Mouse (Mus musculus) activated CD4-positive, CD25-positive, alpha-beta regulatory T cell, adult 4 months (primary cell): ENCODE results near the gene Gm20379. TPM values are rescaled to one million over a fixed set of nuclear protein-coding genes. Genes with fewer than 3 reads are reported as not detected.
A peak's percentile ranks its signal among the peaks of the same experiment; 100 is the strongest.

Source experiments
- ATAC-seq: one replicate; pipeline ENCODE4 v1.8.0; 2017
- polyA plus RNA-seq, 2 experiments: library from polyadenylated mRNA; unstranded; fragments of 100-300 nt; shearing (Covaris generic); gene quantifications; one replicate each; pipeline ENCODE4 v1.2.1; 2017

Gene Gm20379
- 10 to 100 TPM in 1 of 2 experiments, 1 to 10 TPM in 1; 5.0 to 12.5 TPM for polyA plus RNA-seq

DNA sequence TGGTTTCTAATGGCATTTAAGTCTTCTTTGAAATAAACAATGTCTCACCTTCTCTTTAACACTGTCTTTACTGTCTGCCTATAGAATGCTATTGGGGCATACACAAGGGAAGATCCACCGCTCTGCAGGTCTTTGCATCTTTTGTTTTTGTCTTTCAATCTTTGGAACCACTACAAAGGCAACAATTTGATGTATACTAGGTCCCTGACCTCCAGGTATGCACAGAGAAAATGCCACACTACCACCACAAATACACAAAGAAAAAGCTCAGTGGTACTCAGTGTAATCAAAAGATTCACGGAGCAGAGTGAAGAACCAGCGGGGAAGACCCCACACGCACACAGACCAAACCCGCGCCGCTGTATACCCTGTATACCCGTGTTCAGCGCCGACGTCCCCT is at the start of gene Gm20379:
Gene Gm20379, plus strand, starts transcription at position 301 of the 400 bp plus-strand sequence.
- no peak for ATAC-seq

GRCm38 (mm10) chr13:92261329-92261728 is 44.5 kb upstream of the Gm20379 start:
- no peak for ATAC-seq

DNA sequence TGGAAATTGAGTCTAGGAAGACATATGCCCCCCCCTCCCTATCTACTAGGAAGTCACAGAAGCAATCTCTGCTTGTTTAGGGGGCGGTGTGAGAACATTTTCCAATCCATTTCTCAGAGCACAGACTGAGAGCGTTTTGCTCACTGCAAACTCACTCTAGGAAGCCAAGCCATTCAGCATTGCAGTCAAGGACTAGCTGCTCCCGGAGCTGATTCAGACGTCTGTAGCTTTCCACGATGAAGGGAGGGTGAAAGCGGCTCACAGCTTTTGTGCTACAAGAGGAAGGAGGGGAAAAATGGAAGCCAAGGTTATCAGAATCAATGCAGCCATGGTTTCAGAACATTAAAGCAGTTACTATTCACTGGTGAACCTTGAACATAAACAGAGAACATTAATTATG is 42.2 kb upstream of the Gm20379 start:
- ATAC-seq = no peak

- peak; percentile 71 for ATAC-seq
Measured at GRCm38 (mm10) chr13:92267076-92267475, 38.7 kb upstream of the Gm20379 start.

GRCm38 (mm10) chr13:92274274-92275198 is 31.2 kb upstream of the Gm20379 start:
- peak; percentile 86 for ATAC-seq

DNA sequence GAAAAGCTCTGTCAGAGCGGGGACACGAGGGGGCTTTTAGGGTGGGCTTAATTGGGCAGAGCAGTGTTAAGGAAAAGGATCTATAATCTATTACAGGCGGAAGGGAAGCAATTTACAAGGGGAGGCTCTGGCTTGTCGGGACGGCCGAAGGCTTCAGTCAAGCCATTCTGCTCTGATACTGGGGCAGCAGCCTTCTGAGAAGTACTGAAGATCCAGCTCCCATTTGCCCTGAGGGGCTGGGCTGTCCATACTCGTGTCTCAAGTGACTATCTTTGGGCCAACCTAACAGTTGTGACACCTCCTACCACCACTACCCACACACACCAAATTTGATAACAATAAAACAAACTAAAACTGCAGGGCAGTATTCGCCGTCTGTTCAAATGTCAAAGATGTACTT is 30.5 kb upstream of the Gm20379 start:
- no peak for ATAC-seq

GRCm38 (mm10) chr13:92277027-92277426 is 28.8 kb upstream of the Gm20379 start:
- ATAC-seq = no peak

DNA sequence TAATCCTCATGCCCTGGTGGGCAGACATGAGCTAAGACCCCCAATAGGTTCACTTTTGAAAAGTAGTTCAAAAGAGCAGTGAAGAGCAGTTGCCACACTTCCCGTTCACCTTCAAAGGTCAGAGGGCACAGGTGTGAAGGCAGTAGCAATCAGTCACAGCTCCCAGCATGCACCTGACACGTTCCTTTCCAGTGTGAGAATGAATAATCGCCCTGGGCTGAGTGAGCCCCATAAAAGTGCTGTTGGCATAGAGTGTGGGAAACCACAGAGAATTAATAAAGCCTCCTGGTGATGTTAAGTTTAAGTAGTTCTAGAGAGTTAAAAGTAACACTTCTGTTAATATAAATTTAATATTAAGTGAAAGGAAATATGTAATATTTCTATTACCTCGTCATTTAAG is 14.2 kb upstream of the Gm20379 start:
- no peak for ATAC-seq

DNA sequence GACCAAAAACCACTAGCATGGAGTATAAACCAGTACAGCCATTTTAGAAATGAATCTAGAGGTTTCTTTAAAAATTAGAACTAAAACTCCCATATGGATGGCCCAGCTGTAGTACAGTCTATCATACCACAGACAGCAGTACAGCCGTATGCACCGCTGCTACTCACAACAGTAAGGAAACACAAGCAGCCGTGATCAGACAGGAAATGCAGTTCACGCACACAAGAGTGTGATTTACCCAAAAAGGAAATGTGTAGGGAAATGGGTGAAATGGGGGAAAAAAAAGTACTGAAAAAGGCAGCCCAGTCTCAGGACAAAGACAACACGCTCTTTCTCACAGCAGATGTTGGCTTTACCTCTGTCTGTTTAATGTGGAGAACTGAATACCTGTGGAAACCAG is 11.9 kb upstream of the Gm20379 start:
- peak; percentile 57 for ATAC-seq

DNA sequence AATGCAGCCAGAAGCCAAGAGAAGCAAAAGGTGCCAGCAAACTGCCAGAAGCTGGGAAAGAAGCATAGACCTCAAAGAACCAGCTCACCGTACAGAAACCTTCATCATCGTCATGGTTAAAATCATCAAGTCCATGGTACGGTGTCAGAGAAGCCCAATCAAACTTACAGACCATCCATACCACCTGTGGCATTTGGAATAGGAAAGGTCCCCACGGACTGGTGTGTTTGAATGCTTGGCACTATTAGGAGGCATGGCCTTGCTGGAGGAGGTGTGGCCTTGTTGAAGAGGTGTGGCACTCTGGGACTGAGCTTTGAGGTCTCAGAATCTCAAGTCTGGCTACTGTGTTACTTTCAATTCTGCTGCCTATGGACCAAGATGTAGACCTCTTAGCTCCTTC is 9.3 kb upstream of the Gm20379 start:
- ATAC-seq = no peak

DNA sequence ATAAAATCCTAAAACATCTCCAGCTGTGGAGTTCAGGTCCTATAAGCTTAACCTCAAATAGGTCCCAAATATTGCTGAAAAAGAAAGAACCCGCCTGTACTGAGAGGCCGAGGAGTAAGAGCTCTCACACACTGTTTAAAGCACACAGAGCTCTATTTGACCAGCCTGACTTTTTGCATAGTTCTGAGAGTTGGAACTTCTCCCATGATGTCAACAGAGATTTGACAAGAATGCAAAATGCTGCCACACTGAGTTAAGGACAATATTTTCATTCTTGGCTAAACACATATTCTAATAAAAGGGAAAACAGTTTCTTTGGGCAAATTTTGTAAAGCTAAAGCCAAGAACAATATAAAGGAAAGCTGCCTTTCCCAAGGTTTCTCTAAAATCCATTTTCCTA is 8.8 kb upstream of the Gm20379 start:
- ATAC-seq = no peak

DNA sequence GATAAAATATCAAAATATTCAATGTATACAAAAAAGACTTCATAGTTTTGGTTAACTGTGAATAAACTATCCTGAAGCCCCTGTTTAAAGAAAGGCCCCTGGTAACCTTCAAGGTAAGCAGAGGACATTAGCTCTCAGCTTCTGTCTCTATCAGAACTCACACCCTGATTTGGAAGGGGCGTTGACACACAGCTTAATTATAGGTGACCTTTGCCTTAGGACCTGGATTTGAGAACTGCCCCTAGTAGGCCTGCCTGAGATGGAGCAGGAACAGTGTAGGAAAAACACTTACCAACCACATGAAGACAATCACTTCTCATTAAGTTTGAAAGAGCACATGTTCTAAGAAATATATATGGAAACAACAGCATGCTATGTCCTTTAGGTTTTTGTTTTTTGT is 6.3 kb upstream of the Gm20379 start:
- ATAC-seq = no peak

GRCm38 (mm10) chr13:92301754-92302153 is 4.0 kb upstream of the Gm20379 start:
- ATAC-seq = no peak

- ATAC-seq = no peak
Measured at GRCm38 (mm10) chr13:92302466-92302865, 3.3 kb upstream of the Gm20379 start.

- ATAC-seq = no peak
Measured at GRCm38 (mm10) chr13:92303062-92303948, 2.5 kb upstream of the Gm20379 start.

GRCm38 (mm10) chr13:92304291-92304690 is 1.5 kb upstream of the Gm20379 start:
- ATAC-seq = peak; percentile 93

- ATAC-seq = no peak
Measured at GRCm38 (mm10) chr13:92314613-92315012, 8.8 kb downstream of the Gm20379 start.

GRCm38 (mm10) chr13:92320770-92321169 is 15.0 kb downstream of the Gm20379 start:
- ATAC-seq = no peak

DNA sequence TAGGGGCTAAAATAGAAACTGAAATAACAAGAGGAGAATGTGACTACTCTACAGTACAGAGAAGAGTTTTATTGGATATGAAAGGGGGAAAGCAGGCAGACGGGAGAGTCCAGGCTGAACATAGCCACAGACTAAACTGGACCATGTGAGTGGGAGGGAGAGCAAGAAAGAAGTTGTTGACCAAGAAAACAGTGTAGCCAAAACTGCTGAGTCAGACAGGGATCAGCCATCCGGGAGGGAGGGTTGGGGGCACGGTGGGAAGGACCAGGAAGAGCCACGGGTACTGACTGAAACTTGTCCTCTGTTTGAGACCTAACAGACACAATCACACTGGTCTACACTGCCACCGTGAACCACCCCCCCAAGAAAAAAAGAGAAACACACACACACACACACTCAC is 20.2 kb downstream of the Gm20379 start:
- ATAC-seq = no peak

- ATAC-seq = no peak
Measured at GRCm38 (mm10) chr13:92328000-92328399, 22.2 kb downstream of the Gm20379 start.

DNA sequence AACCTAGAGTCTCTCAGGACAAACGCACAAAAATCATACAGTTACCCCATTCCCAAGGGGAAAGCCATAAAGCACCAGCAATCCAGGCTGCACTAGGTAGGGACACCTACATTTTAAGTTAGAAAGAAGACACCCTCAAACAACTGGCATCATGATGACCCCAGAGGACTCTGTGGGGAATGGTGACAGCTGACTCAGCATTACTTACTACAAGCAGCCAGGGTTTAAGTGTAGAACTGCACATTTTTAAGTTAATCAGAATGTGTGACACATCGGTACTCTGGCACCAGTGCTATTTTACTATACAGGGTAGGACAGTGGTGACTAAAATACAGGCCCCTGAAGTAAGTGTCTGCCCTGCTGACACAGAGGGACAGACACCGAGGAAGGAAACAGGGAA is 24.8 kb downstream of the Gm20379 start:
- ATAC-seq = no peak

DNA sequence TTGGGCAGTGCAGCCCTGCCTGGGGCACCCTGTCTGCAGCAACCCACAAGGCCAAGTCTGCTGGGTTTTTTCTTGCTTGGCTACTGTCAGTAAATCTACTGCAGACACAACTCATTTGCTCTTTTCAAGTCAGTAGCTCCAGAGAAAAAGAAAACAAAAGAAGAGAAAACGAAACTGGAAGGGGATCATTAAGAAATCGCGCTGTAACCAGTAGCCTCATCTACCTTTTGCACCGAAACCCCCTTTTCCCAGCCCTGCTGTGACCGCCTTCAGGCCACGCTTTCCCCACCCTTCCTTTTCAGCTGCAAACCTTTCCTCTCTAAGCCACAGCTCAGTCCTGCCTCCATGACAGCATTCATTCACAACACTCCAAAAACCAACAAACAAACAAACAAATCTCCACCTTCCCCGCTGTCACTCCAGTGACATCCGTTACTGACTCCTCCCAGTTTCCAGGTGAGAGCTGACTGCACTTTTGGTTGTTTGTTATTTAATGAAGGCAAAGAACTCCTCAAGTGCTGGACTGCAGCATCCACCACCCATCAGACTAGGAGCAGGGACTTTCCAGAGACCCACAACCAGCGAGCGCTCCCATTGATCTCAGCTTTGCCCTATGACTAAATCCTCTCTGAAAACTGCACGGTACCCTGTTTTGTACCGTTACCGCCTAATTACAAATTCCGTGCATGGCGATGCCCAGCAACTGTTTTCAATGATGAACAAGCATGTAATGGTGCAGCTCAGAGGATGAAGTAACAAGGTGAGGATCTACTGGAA is 26.5 kb downstream of the Gm20379 start:
- peak; percentile 73 for ATAC-seq

DNA sequence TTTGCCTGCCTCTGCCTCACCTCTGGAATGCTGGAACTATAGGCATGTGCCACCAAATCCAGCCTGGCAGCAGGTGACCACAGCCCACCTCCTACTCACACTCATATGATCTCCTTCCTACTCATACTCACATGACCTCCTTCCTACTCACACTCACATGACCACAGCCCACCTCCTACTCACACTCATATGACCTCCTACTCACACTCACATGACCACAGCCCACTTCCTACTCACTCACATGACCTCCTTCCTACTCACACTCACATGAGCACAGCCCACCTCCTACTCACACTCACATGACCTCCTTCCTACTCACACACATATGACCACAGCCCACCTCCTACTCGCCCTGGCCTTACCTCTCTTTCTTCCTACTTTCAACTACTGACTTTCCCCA is 31.1 kb downstream of the Gm20379 start:
- ATAC-seq = no peak
